Mouse (Mus musculus) right cerebral cortex, postnatal 25 days (tissue): ENCODE measurements at regions not wholly inside any gene's neighbourhood (a gene's known extent, or its start where the extent isn't known, plus 50 kb on each side); places are given as distances from the start of the nearest gene placed in this dataset.
"Not testable (repeated sequence)": the region's sequence is repeated elsewhere in the genome, so short reads cannot be mapped to it uniquely, and the experiment has no call there.

Experiments used
- DNase-seq: peaks from one replicate; pipeline ENCODE4 v3.0.0; 2022

- DNase-seq, result peak; percentile 82
These were observed 1263.3 kb upstream of the Klhl29 start for GRCm38 (mm10) chr12:6638761-6639281.

- peak; percentile 14 for DNase-seq
These were observed 1262.4 kb upstream of the Klhl29 start for GRCm38 (mm10) chr12:6637771-6638305.

GRCm38 (mm10) chr12:6622575-6623146 lies 1247.2 kb upstream of the Klhl29 start:
- no peak for DNase-seq

- no peak for DNase-seq
These were observed 1225.6 kb upstream of the Klhl29 start for GRCm38 (mm10) chr12:6601111-6601510.

- DNase-seq, result not testable (repeated sequence)
These were observed 1220.0 kb upstream of the Klhl29 start for GRCm38 (mm10) chr12:6595484-6595883.

GRCm38 (mm10) chr12:6590231-6590630 lies 1214.7 kb upstream of the Klhl29 start:
- no peak for DNase-seq

GRCm38 (mm10) chr12:6588031-6588701 lies 1212.7 kb upstream of the Klhl29 start:
- DNase-seq, result no peak

- no peak for DNase-seq
These were observed 1204.7 kb upstream of the Klhl29 start for GRCm38 (mm10) chr12:6580195-6580594.

GRCm38 (mm10) chr12:6576866-6577360 lies 1201.4 kb upstream of the Klhl29 start:
- DNase-seq, result no peak
